Mouse (Mus musculus): ENCODE results near the gene Atxn2. TPM values are rescaled to one million over a fixed set of nuclear protein-coding genes. Genes with fewer than 3 reads are reported as not detected.

Gene Atxn2
- polyA plus RNA-seq, 1 experiment, result 205 TPM

DNA sequence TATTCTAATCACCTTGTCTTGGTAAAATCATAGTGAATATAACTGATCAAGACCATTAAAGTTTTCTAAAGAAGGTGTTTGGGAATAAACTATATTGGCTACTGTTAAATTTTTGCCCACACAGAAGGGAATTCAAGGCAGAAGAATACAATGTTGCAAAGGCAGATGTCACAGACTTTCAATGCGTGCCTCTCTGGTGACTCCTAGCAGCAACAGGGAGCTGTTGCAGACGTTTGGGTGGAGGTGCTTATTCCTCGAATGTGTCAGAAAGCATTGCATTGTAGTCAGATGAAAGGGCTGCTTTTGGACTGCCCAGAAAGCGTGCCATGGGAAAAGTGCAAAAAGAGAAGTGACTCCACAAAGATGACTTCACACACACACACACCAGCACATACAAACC, 71.3 kb downstream of the Atxn2 start:
- peaks cover 34% of the 10 kb centered on the region for H3K36me3 ChIP-seq (ENCODE audit: control insufficient read depth, insufficient read depth, low read length)
- H3K4me1 ChIP-seq (replicated peaks; ENCODE audit: control insufficient read depth, insufficient read depth, low read length), result no peaks in the 10 kb centered on the region
- H3K27me3 ChIP-seq (ENCODE audit: control insufficient read depth, insufficient read depth, low read length), result no peaks in the 10 kb centered on the region
- no peak overlapping the region for H3K27ac ChIP-seq (ENCODE audit: control insufficient read depth, insufficient read depth, low read length)
- 73% methylated on average over 4 of the region's 4 CpGs for WGBS
- TF ChIP-seq POLR2A (IDR thresholded peaks at IDR 0.05; ENCODE audit: control insufficient read depth, extremely low read depth, insufficient read depth, low read length, poor library complexity) (no peak), CTCF (IDR thresholded peaks at IDR 0.05; ENCODE audit: borderline replicate concordance, control insufficient read depth, extremely low read depth, insufficient read depth, low read length, poor library complexity) (no peak)
- H3K4me3 ChIP-seq (ENCODE audit: control insufficient read depth, insufficient read depth, low read length), result no peak overlapping the region
- DNase-seq, result no peak

DNA sequence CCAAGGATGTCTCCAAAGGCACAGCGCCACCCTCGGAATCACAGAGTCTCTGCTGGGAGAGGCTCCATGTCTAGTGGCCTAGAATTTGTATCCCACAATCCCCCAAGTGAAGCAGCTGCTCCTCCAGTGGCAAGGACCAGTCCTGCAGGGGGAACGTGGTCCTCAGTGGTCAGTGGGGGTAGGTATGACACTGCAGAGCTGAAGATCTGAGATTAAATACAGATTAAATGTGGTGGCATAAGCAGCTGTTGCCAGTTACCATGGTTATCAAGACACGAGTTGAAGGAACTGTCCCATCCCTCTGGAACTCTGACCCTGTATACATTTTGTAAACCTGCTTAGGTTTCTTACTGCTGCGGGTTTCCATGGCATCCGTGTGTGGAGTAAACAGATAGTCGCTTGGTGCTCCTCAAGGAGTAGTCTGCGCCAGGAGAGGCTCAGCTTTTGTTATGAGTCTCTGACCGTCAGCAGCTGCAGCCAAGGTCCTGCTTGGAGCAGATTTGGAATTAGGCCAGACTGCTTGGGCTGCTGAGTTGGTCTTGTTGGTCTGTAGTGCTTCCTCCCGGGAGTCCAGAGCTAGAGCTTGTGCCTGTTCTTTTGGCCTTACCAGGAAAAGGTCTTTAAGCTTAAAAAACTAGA, 72.8 kb downstream of the Atxn2 start:
- 90% methylated on average over 10 of the region's 10 CpGs for whole genome bisulfite sequencing
- Histone ChIP-seq H3K27me3 (ENCODE audit: control insufficient read depth, insufficient read depth, low read length) (no peaks in the 10 kb centered on the region), H3K27ac (ENCODE audit: control insufficient read depth, insufficient read depth, low read length) (no peak overlapping the region), H3K4me3 (ENCODE audit: control insufficient read depth, insufficient read depth, low read length) (no peak overlapping the region), H3K36me3 (ENCODE audit: control insufficient read depth, insufficient read depth, low read length) (peaks cover 30% of the 10 kb centered on the region), H3K4me1 (replicated peaks; ENCODE audit: control insufficient read depth, insufficient read depth, low read length) (no peaks in the 10 kb centered on the region)
- no peak for DNase-seq
- TF ChIP-seq CTCF (IDR thresholded peaks at IDR 0.05; ENCODE audit: borderline replicate concordance, control insufficient read depth, extremely low read depth, insufficient read depth, low read length, poor library complexity) (no peak), POLR2A (IDR thresholded peaks at IDR 0.05; ENCODE audit: control insufficient read depth, extremely low read depth, insufficient read depth, low read length, poor library complexity) (no peak)

DNA sequence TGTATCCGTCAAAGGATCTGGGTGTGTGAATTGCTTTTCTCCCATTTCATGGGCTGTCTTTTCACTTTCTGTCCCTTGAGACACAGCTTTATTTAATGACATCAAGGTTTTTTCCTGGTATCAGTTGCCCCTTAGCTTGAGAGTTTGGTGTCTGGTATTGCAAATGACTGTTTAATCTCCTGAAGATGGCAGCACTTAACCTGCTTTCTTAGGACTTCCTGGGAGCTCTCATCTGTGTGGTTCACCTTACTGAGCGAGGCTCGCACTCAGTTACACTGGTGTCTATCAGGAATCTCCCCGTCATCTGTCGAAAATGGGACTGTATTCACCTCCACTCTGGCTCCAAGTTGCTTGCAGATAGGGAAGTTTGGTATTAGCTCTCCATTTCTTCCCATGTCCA, 79.9 kb downstream of the Atxn2 start:
- 88% methylated on average over 5 of the region's 5 CpGs for WGBS
- no peaks in the 10 kb centered on the region for H3K27me3 ChIP-seq (ENCODE audit: control insufficient read depth, insufficient read depth, low read length)
- TF ChIP-seq POLR2A (IDR thresholded peaks at IDR 0.05; ENCODE audit: control insufficient read depth, extremely low read depth, insufficient read depth, low read length, poor library complexity), result no peak
- TF ChIP-seq CTCF (IDR thresholded peaks at IDR 0.05; ENCODE audit: borderline replicate concordance, control insufficient read depth, extremely low read depth, insufficient read depth, low read length, poor library complexity), result no peak
- H3K36me3 ChIP-seq (ENCODE audit: control insufficient read depth, insufficient read depth, low read length), result peaks cover 29% of the 10 kb centered on the region
- H3K4me1 ChIP-seq (replicated peaks; ENCODE audit: control insufficient read depth, insufficient read depth, low read length), result no peaks in the 10 kb centered on the region
- no peak for DNase-seq
- no peak overlapping the region for H3K4me3 ChIP-seq (ENCODE audit: control insufficient read depth, insufficient read depth, low read length)
- no peak overlapping the region for H3K27ac ChIP-seq (ENCODE audit: control insufficient read depth, insufficient read depth, low read length)

DNA sequence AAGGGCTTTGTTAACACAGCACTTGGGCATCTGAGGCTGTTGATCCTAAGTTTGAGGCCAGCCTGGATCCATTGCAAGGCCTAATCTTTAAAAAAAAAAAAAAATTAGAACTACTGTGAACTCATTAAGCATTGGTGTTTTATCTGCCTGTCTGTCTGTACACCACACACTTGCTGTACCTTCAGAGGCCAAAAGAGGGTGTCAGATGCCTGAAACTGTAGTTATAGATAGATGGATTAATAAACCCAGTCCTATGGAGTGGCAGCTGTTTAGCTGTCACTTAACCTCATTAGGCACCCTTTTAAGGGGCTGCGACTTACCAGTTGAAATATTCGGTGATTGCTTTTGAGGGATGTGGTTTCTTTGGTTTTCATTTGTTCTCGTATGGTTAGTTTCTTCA, 84.7 kb downstream of the Atxn2 start:
- 18% methylated on average over 3 of the region's 3 CpGs for WGBS
- Histone ChIP-seq H3K36me3 (ENCODE audit: control insufficient read depth, insufficient read depth, low read length) (peaks cover 29% of the 10 kb centered on the region), H3K4me1 (replicated peaks; ENCODE audit: control insufficient read depth, insufficient read depth, low read length) (no peaks in the 10 kb centered on the region), H3K27ac (ENCODE audit: control insufficient read depth, insufficient read depth, low read length) (no peak overlapping the region), H3K4me3 (ENCODE audit: control insufficient read depth, insufficient read depth, low read length) (no peak overlapping the region), H3K27me3 (ENCODE audit: control insufficient read depth, insufficient read depth, low read length) (no peaks in the 10 kb centered on the region)
- DNase-seq, result peak; percentile 29
- no peak for TF ChIP-seq CTCF (IDR thresholded peaks at IDR 0.05; ENCODE audit: borderline replicate concordance, control insufficient read depth, extremely low read depth, insufficient read depth, low read length, poor library complexity)
- no peak for TF ChIP-seq POLR2A (IDR thresholded peaks at IDR 0.05; ENCODE audit: control insufficient read depth, extremely low read depth, insufficient read depth, low read length, poor library complexity)

DNA sequence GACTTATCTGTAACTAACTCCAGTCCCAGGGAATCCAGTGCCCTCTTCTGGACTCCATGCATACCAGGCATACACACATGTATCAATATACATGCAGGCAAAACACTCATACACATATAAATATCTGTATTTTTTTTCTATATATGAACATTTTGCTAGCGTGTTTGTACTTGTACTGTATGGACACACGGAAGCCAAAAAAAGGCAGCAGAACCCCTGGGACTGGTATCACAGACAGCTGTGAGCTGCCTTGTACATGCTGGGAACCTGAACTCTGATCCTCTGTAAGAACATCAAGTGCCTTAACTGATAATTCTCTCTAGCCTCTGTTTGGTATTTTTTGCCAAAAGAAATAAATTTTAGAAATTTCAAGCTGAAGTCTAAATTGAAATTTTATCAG, 87.3 kb downstream of the Atxn2 start:
- Histone ChIP-seq H3K4me1 (replicated peaks; ENCODE audit: control insufficient read depth, insufficient read depth, low read length) (no peaks in the 10 kb centered on the region), H3K4me3 (ENCODE audit: control insufficient read depth, insufficient read depth, low read length) (no peak overlapping the region), H3K27me3 (ENCODE audit: control insufficient read depth, insufficient read depth, low read length) (no peaks in the 10 kb centered on the region), H3K36me3 (ENCODE audit: control insufficient read depth, insufficient read depth, low read length) (peaks cover 43% of the 10 kb centered on the region), H3K27ac (ENCODE audit: control insufficient read depth, insufficient read depth, low read length) (no peak overlapping the region)
- DNase-seq, result no peak
- TF ChIP-seq CTCF (IDR thresholded peaks at IDR 0.05; ENCODE audit: borderline replicate concordance, control insufficient read depth, extremely low read depth, insufficient read depth, low read length, poor library complexity) (no peak), POLR2A (IDR thresholded peaks at IDR 0.05; ENCODE audit: control insufficient read depth, extremely low read depth, insufficient read depth, low read length, poor library complexity) (no peak)
- WGBS, result 97% methylated on average over 2 of the region's 2 CpGs

DNA sequence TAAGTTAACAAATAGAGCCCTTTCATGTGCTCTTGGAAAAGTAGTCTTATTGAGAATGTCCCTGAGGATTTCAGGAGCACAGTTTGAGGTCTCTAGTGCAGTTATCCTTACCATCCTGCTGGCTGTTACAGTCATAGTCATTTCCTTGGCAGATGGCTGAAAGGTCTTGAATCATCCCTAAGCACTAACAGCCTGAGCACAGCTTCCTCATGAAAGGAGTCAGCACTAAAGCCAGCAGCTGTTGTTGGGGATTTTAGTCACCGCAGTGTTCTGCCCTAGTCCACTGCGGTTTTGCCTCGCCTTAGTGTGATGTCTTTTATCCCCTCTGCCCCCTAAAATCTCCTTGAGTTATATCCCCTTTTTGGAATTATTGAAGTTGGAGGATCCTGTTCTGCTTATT, 96.0 kb downstream of the Atxn2 start:
- no peak for TF ChIP-seq CTCF (IDR thresholded peaks at IDR 0.05; ENCODE audit: borderline replicate concordance, control insufficient read depth, extremely low read depth, insufficient read depth, low read length, poor library complexity)
- H3K36me3 ChIP-seq (ENCODE audit: control insufficient read depth, insufficient read depth, low read length), result peaks cover 35% of the 10 kb centered on the region

DNA sequence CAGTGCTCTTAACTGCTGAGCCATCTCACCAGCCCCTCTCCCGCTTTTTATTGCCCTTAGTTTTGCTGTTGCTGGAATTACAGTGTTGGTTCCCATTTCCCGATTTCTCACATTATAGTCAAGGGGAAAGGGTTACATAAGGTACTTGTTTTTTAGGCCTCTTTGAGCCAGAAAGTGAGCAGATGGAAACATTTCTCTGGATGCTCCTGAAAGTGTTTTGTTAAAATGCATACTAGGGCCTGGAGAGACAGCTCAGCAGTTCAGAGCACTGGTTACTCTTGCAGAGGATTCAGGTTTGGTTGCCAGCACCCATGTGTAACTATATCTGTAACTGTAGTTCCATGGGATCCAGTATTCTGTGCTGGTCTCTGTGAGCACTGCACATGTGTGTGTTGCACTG, 97.1 kb downstream of the Atxn2 start:
- no peak for DNase-seq
- peaks cover 25% of the 10 kb centered on the region for H3K36me3 ChIP-seq (ENCODE audit: control insufficient read depth, insufficient read depth, low read length)
- peaks cover 21% of the 10 kb centered on the region for H3K4me1 ChIP-seq (replicated peaks; ENCODE audit: control insufficient read depth, insufficient read depth, low read length)
- H3K27me3 ChIP-seq (ENCODE audit: control insufficient read depth, insufficient read depth, low read length), result no peaks in the 10 kb centered on the region
- 96% methylated on average over 2 of the region's 2 CpGs for WGBS
- no peak for TF ChIP-seq POLR2A (IDR thresholded peaks at IDR 0.05; ENCODE audit: control insufficient read depth, extremely low read depth, insufficient read depth, low read length, poor library complexity)
- TF ChIP-seq CTCF (IDR thresholded peaks at IDR 0.05; ENCODE audit: borderline replicate concordance, control insufficient read depth, extremely low read depth, insufficient read depth, low read length, poor library complexity), result no peak
- no peak overlapping the region for H3K4me3 ChIP-seq (ENCODE audit: control insufficient read depth, insufficient read depth, low read length)
- no peak overlapping the region for H3K27ac ChIP-seq (ENCODE audit: control insufficient read depth, insufficient read depth, low read length)

More for the DNA sequence above, 96.0 kb downstream of the Atxn2 start:
- no peak overlapping the region for H3K27ac ChIP-seq (ENCODE audit: control insufficient read depth, insufficient read depth, low read length)
- no peak overlapping the region for H3K4me3 ChIP-seq (ENCODE audit: control insufficient read depth, insufficient read depth, low read length)
- 86% methylated on average over 3 of the region's 3 CpGs for WGBS
- no peak for DNase-seq
- H3K4me1 ChIP-seq (replicated peaks; ENCODE audit: control insufficient read depth, insufficient read depth, low read length), result peaks cover 13% of the 10 kb centered on the region
- no peaks in the 10 kb centered on the region for H3K27me3 ChIP-seq (ENCODE audit: control insufficient read depth, insufficient read depth, low read length)

Measured in thymus, adult 2 months (tissue).